Mouse (Mus musculus) heart, postnatal 0 days (tissue): Measurements from ENCODE around the gene Cul4a. TPM values are rescaled to one million over a fixed set of nuclear protein-coding genes. Genes with fewer than 3 reads are reported as not detected.
A peak's percentile ranks its signal among the peaks of the same experiment; 100 is the strongest.

ENCODE experiments used
- ATAC-seq: fragments of 200-750 bp; cut with Nextera tagmentation; 2 replicates; pipeline ENCODE4 v1.8.0; 2017; ENCODE audit warnings: low read depth, moderate number of reproducible peaks, moderate library complexity; ENCODE audit not compliant: insufficient read depth
- DNase-seq: peaks from one replicate; pipeline ENCODE4 v3.0.0-alpha.2; 2016; ENCODE audit warnings: low spot score
- H3K27ac ChIP-seq: fragments of 300-500 bp; sonication (generic); 2 replicates; pipeline ENCODE4 v1.5.1; 2014; ENCODE audit warnings: low read depth, mild to moderate bottlenecking
- H3K27me3 ChIP-seq: fragments of 300-500 bp; sonication (generic); 2 replicates; pipeline ENCODE4 v1.6.1; 2014; ENCODE audit warnings: low read length, mixed read lengths; ENCODE audit not compliant: control insufficient read depth, insufficient read depth
- H3K36me3 ChIP-seq: fragments of 300-500 bp; sonication (generic); replicated peaks from 2 replicates; pipeline ENCODE4 v1.6.1; 2014; ENCODE audit warnings: low read length, mixed read lengths; ENCODE audit not compliant: control insufficient read depth, insufficient read depth
- H3K4me1 ChIP-seq: fragments of 300-500 bp; sonication (generic); 2 replicates; pipeline ENCODE4 v1.6.1; 2014; ENCODE audit warnings: antibody characterized with exemption; ENCODE audit not compliant: control insufficient read depth, insufficient read depth
- H3K4me2 ChIP-seq: fragments of 300-500 bp; sonication (generic); 2 replicates; pipeline ENCODE4 v1.6.1; 2014; ENCODE audit warnings: low read depth, mild to moderate bottlenecking, low read length, moderate library complexity
- H3K4me3 ChIP-seq: fragments of 300-500 bp; sonication (generic); 2 replicates; pipeline ENCODE4 v1.5.1; 2014; ENCODE audit warnings: low read depth, low read length
- H3K9ac ChIP-seq: fragments of 300-500 bp; sonication (generic); replicated peaks from 2 replicates; pipeline ENCODE4 v1.6.1; 2014; ENCODE audit warnings: low read depth, low read length, mixed read lengths
- H3K9me3 ChIP-seq: fragments of 300-500 bp; sonication (generic); replicated peaks from 2 replicates; pipeline ENCODE4 v1.6.1; 2016; ENCODE audit warnings: low read length; ENCODE audit not compliant: control insufficient read depth
- CTCF ChIP-seq: IDR thresholded peaks from 2 replicates; pipeline ENCODE4 v1.5.1; 2016; ENCODE audit warnings: antibody characterized with exemption, control low read depth, low read depth
- EP300 ChIP-seq: IDR thresholded peaks from 2 replicates; pipeline ENCODE4 v1.6.1; 2016; ENCODE audit warnings: antibody characterized with exemption, low read depth
- WGBS: fragments of 180-500 bp; shearing (Covaris S2); extraction: QIAGEN DNeasy Blood & Tissue Kit; methylation state at CpG from one replicate; pipeline ENCODE4 v1.1.7; 2014; 5-methylcytosine and 5-hydroxymethylcytosine counted together
- polyA plus RNA-seq: library from polyadenylated mRNA; unstranded; fragments of >200 nt; fragmentation: Nextera tagmentation; extraction: Ambion mirVana; gene quantifications from 2 replicates; pipeline ENCODE4 v1.2.1, GENCODE M21; 2015
- total RNA-seq: library from RNA; depleted of rRNA; stranded (reverse); fragments of >200 nt; gene quantifications from 2 replicates; pipeline ENCODE4 v1.2.3, GENCODE M21; 2014; ENCODE audit warnings: low replicate concordance

Cul4a gene
- total and polyA plus RNA-seq, 2 experiments from 2014 or later: 88.2 to 140 TPM

- TF ChIP-seq EP300 (no peak), CTCF (no peak)
- ATAC-seq: no peak
- no peaks in the 10 kb centered on the region for H3K36me3 ChIP-seq
- H3K4me3 ChIP-seq: no peak overlapping the region
- H3K4me2 ChIP-seq: no peak overlapping the region
- peaks cover 19% of the 10 kb centered on the region for H3K4me1 ChIP-seq
- H3K9me3 ChIP-seq: no peaks in the 10 kb centered on the region
- no peak overlapping the region for H3K9ac ChIP-seq
- no peaks in the 10 kb centered on the region for H3K27me3 ChIP-seq
- 58% methylated on average over 8 of the region's 8 CpGs for WGBS
- peak overlapping the region; percentile 33; the same call in 1 of the 2 replicates for H3K27ac ChIP-seq
- peak; percentile 25 for DNase-seq
These were observed 3.5 kb downstream of the Cul4a start for GRCm38 (mm10) chr8:13108967-13109366.

GRCm38 (mm10) chr8:13109416-13109960 is 4.1 kb downstream of the Cul4a start:
- no peak overlapping the region for H3K4me3 ChIP-seq
- H3K27ac ChIP-seq: no peak overlapping the region
- H3K9me3 ChIP-seq: no peaks in the 10 kb centered on the region
- H3K9ac ChIP-seq: no peak overlapping the region; the same call in 1 of the 2 replicates
- 25% methylated on average over 1 of the region's 1 CpGs for WGBS
- H3K4me2 ChIP-seq: no peak overlapping the region
- H3K4me1 ChIP-seq: peaks cover 17% of the 10 kb centered on the region
- H3K27me3 ChIP-seq: no peaks in the 10 kb centered on the region
- ATAC-seq (no peak), DNase-seq (no peak)
- no peak for TF ChIP-seq EP300
- no peak for TF ChIP-seq CTCF
- H3K36me3 ChIP-seq: no peaks in the 10 kb centered on the region

GRCm38 (mm10) chr8:13111917-13112316 is 6.5 kb downstream of the Cul4a start:
- WGBS: 56% methylated on average over 11 of the region's 11 CpGs
- H3K4me2 ChIP-seq: no peak overlapping the region
- H3K4me3 ChIP-seq: no peak overlapping the region
- H3K4me1 ChIP-seq: peaks cover 12% of the 10 kb centered on the region; the same call in 1 of the 2 replicates
- H3K27me3 ChIP-seq: no peaks in the 10 kb centered on the region
- DNase-seq (no peak), ATAC-seq (peak; percentile 50; the same call in 1 of the 2 replicates)
- TF ChIP-seq CTCF: no peak
- TF ChIP-seq EP300: no peak
- peaks cover 7% of the 10 kb centered on the region; the same call in 1 of the 2 replicates for H3K36me3 ChIP-seq
- H3K9me3 ChIP-seq: no peaks in the 10 kb centered on the region
- no peak overlapping the region for H3K9ac ChIP-seq
- H3K27ac ChIP-seq: no peak overlapping the region

GRCm38 (mm10) chr8:13113232-13113631 is 7.8 kb downstream of the Cul4a start:
- no peak for ATAC-seq
- no peak overlapping the region for H3K4me3 ChIP-seq
- 90% methylated on average over 4 of the region's 4 CpGs for WGBS

GRCm38 (mm10) chr8:13117096-13117495 is 11.7 kb downstream of the Cul4a start:
- no peaks in the 10 kb centered on the region for H3K27me3 ChIP-seq
- H3K9ac ChIP-seq: no peak overlapping the region
- H3K9me3 ChIP-seq: no peaks in the 10 kb centered on the region
- no peak overlapping the region for H3K4me3 ChIP-seq
- peaks cover 27% of the 10 kb centered on the region for H3K36me3 ChIP-seq
- H3K4me1 ChIP-seq: no peaks in the 10 kb centered on the region; the same call in 1 of the 2 replicates
- no peak for ATAC-seq
- WGBS: 95% methylated on average over 2 of the region's 2 CpGs
- no peak overlapping the region for H3K4me2 ChIP-seq
- no peak for DNase-seq
- no peak for TF ChIP-seq EP300
- no peak for TF ChIP-seq CTCF
- H3K27ac ChIP-seq: no peak overlapping the region

More at GRCm38 (mm10) chr8:13113232-13113631, 7.8 kb downstream of the Cul4a start:
- Histone ChIP-seq H3K27ac (no peak overlapping the region), H3K4me1 (peaks cover 9% of the 10 kb centered on the region; the same call in 1 of the 2 replicates), H3K4me2 (no peak overlapping the region), H3K9me3 (no peaks in the 10 kb centered on the region), H3K27me3 (no peaks in the 10 kb centered on the region), H3K36me3 (peaks cover 7% of the 10 kb centered on the region), H3K9ac (no peak overlapping the region)
- no peak for DNase-seq
- TF ChIP-seq EP300: no peak
- TF ChIP-seq CTCF: no peak

GRCm38 (mm10) chr8:13118516-13118915 is 13.1 kb downstream of the Cul4a start:
- peaks cover 3% of the 10 kb centered on the region; the same call in 1 of the 2 replicates for H3K4me1 ChIP-seq
- no peaks in the 10 kb centered on the region for H3K9me3 ChIP-seq
- no peak overlapping the region for H3K4me3 ChIP-seq
- no peak overlapping the region for H3K4me2 ChIP-seq
- peaks cover 34% of the 10 kb centered on the region for H3K36me3 ChIP-seq
- no peak overlapping the region for H3K27ac ChIP-seq
- H3K27me3 ChIP-seq: no peaks in the 10 kb centered on the region
- ATAC-seq (no peak), DNase-seq (no peak)
- TF ChIP-seq EP300 (no peak), CTCF (no peak)
- WGBS: 66% methylated on average over 3 of the region's 3 CpGs
- H3K9ac ChIP-seq: no peak overlapping the region
